Mouse (Mus musculus) bone marrow macrophage, adult 2 months (primary cell): ENCODE measurements around the gene Atp6ap1.

Experiments
- CTCF ChIP-seq: IDR thresholded peaks from 2 replicates; pipeline ENCODE4 v1.5.1; 2012; ENCODE audit warnings: low read depth, mild to moderate bottlenecking, low read length, moderate library complexity
- POLR2A ChIP-seq: IDR thresholded peaks from 2 replicates; pipeline ENCODE4 v1.6.1; 2012; ENCODE audit warnings: mild to moderate bottlenecking, low read depth, low read length, borderline replicate concordance

DNA sequence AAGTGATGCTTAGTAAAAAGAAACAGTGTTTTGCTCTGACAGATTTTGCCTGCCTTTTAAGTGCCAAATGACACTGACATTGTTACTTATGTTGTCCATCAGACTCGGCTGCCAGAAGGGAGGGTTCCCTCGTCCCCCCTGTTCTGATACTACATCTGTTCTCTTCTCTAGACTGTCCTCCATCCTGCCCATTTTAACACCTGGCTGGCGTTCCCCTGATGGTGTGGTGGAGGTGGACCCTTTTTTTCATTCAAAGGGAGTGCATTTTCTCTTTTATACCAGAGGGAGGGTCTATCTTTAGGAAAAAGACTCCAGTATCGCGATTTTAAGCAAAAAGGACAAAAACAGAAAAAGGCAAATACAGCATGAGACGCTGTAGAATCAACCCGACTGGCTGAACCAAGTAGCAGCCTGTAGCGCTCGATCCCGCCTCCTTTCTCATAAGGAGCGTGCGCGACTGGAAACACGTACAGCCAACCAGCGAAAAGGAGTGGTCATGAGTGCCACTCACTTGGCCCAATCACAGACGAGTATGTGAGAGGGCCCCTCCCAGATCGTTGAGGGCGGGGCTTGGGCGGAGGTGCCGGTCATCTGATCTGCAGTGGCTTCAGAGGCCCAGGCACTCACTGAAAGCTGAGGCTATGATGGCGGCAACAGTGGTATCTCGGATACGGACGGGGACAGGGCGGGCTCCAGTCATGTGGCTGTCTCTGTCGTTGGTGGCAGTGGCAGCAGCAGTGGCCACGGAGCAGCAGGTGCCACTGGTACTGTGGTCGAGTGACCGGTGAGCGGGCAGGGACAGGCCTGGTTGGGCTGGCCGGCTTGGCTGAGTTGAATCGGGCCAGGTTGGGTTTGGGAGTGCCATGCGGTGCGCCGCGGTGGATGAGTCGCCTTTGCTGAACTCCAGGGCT lies at the start of gene Atp6ap1:
- no peak for TF ChIP-seq POLR2A
- no peak for TF ChIP-seq CTCF
